Comparison of ENCODE assay signal across 1 mouse cellular context in the genomic region with DNA sequence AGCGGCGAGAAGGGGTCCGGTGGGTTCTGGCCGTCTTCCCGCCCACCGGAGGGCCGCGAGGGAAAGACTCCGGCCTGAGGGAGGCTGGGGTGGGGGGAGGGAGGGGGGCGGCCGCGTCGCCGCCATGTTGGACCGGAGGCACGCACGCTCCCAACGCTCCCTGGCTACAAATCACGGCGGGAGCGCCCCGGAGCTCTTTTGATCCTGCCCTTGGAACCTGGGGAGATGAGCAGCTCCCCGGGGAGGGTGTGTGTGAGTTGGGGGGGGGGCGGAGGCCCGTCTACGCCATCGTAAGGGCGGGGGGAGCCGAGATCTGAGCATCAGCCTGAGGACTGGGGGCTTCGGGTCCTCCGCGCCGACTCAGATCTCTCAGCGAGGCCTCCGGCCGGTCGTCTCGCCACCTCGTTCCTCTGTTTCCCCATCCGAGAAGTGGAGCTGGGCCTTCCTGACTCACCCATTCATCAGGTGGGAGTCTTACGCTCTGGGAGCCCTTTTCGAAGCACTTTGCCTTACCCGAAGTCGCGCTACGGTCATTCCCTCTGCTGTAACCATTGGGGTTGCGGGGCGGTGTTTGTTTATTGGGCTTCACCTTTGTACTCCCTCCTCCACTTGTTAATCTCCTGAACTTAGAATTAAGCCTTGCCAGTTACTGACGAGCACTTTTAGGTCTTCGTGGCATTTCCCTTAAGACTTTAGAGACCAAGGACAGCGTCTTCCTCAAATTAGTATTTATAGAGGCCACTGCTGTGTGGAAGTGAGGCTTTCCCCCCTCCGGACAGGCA.
TF ChIP-seq lines count a peak whose summit lies in the region.

No protein-coding gene starts in this region.

TF ChIP-seq in MEL, 35 proteins besides CTCF, POLR2A, EP300 and RAD21:
- TF ChIP-seq SIN3A (IDR thresholded peaks at IDR 0.05; ENCODE audit: low read length) (0 out of 2 replicates have a peak, but pooled peaks have one; percentile 68), MYC (IDR thresholded peaks at IDR 0.05; ENCODE audit: low read depth, low read length) (no peak; the same call in 1 of the 2 replicates), MXI1 (IDR thresholded peaks at IDR 0.05; ENCODE audit: low read depth, low read length) (peak; percentile 57; the same call in 1 of the 2 replicates), BHLHE40 (IDR thresholded peaks at IDR 0.05; ENCODE audit: borderline replicate concordance, low read depth, low read length) (no peak), ZMIZ1 (IDR thresholded peaks at IDR 0.05; ENCODE audit: low read depth, low read length) (no peak)
